Mouse (Mus musculus): ENCODE results near the gene Sarm1. TPM values are rescaled to one million over a fixed set of nuclear protein-coding genes. Genes with fewer than 3 reads are reported as not detected.

Sarm1 gene
- total and polyA plus RNA-seq, 2 experiments from 2014 or later = 34.7 to 47.5 TPM

DNA sequence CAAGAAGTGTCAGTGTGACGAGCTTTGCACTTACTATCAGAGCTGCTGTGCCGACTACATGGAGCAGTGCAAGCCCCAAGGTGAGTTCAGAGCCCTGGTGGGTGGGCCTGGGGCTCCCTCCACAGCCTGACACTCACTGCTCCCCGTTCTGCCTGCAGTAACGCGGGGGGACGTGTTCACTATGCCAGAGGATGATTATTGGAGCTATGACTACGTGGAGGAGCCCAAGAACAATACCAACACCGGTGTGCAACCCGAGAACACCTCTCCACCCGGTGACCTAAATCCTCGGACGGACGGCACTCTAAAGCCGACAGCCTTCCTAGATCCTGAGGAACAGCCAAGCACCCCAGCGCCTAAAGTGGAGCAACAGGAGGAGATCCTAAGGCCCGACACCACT lies 2.0 kb upstream of the Sarm1 start:
- Histone ChIP-seq H3K27ac (ENCODE audit: low read depth, low read length) (no peak overlapping the region), H3K9ac (no peak overlapping the region), H3K27me3 (ENCODE audit: insufficient read depth, low read length) (no peaks in the 10 kb centered on the region), H3K4me1 (ENCODE audit: insufficient read depth) (peaks cover 10% of the 10 kb centered on the region), H3K4me2 (ENCODE audit: low read depth) (no peak overlapping the region), H3K9me3 (ENCODE audit: low read length) (no peaks in the 10 kb centered on the region), H3K36me3 (ENCODE audit: insufficient read depth) (no peaks in the 10 kb centered on the region), H3K4me3 (ENCODE audit: low read depth, low read length) (no peak overlapping the region)
- TF ChIP-seq CTCF (IDR thresholded peaks at IDR 0.05; ENCODE audit: low read depth) = no peak
- ATAC-seq (no peak), DNase-seq (no peak)
- WGBS = 51% methylated on average over 16 of the region's 16 CpGs

- Histone ChIP-seq H3K9ac (peak within 1 kb of the TSS; percentile 89), H3K4me2 (ENCODE audit: low read depth) (peak within 1 kb of the TSS; percentile 64), H3K36me3 (ENCODE audit: insufficient read depth) (no peaks in the 10 kb centered on the region), H3K4me1 (ENCODE audit: insufficient read depth) (peaks cover 10% of the 10 kb centered on the region), H3K9me3 (ENCODE audit: low read length) (no peaks in the 10 kb centered on the region), H3K27me3 (ENCODE audit: insufficient read depth, low read length) (no peaks in the 10 kb centered on the region), H3K27ac (ENCODE audit: low read depth, low read length) (peak within 1 kb of the TSS; percentile 94), H3K4me3 (ENCODE audit: low read depth, low read length) (peak within 1 kb of the TSS; percentile 80)
- no peak for TF ChIP-seq CTCF (IDR thresholded peaks at IDR 0.05; ENCODE audit: low read depth)
- ATAC-seq (no peak), DNase-seq (no peak)
- WGBS = 74% methylated on average over 7 of the region's 7 CpGs
These were observed 1.4 kb upstream of the Sarm1 start, which contains the start of gene Vtn for GRCm38 (mm10) chr11:78499004-78499403. Gene Vtn, plus strand, starts transcription at chr11:78499091.

GRCm38 (mm10) chr11:78497071-78497541 lies 448 bp downstream of the Sarm1 start:
- Histone ChIP-seq H3K36me3 (ENCODE audit: insufficient read depth) (no peaks in the 10 kb centered on the region), H3K9me3 (ENCODE audit: low read length) (no peaks in the 10 kb centered on the region), H3K4me2 (ENCODE audit: low read depth) (peak overlapping the region; percentile 64), H3K9ac (peak overlapping the region; percentile 89), H3K4me3 (ENCODE audit: low read depth, low read length) (peak overlapping the region; percentile 80), H3K27me3 (ENCODE audit: insufficient read depth, low read length) (no peaks in the 10 kb centered on the region), H3K27ac (ENCODE audit: low read depth, low read length) (peak overlapping the region; percentile 94), H3K4me1 (ENCODE audit: insufficient read depth) (peaks cover 10% of the 10 kb centered on the region)
- TF ChIP-seq CTCF (IDR thresholded peaks at IDR 0.05; ENCODE audit: low read depth) = no peak
- DNase-seq (no peak), ATAC-seq (peak; percentile 42)
- under 1% methylated on average over 43 of the region's 44 CpGs for WGBS

GRCm38 (mm10) chr11:78495904-78496303 lies 1.6 kb downstream of the Sarm1 start:
- H3K4me2 ChIP-seq (ENCODE audit: low read depth) = peak overlapping the region; percentile 64
- H3K4me3 ChIP-seq (ENCODE audit: low read depth, low read length) = peak overlapping the region; percentile 80
- peak overlapping the region; percentile 89 for H3K9ac ChIP-seq
- ATAC-seq = no peak
- no peak for TF ChIP-seq CTCF (IDR thresholded peaks at IDR 0.05; ENCODE audit: low read depth)
- H3K4me1 ChIP-seq (ENCODE audit: insufficient read depth) = peaks cover 16% of the 10 kb centered on the region
- no peaks in the 10 kb centered on the region for H3K27me3 ChIP-seq (ENCODE audit: insufficient read depth, low read length)
- no peaks in the 10 kb centered on the region for H3K9me3 ChIP-seq (ENCODE audit: low read length)
- H3K36me3 ChIP-seq (ENCODE audit: insufficient read depth) = no peaks in the 10 kb centered on the region
- WGBS = 8% methylated on average over 6 of the region's 6 CpGs
- DNase-seq = no peak
- H3K27ac ChIP-seq (ENCODE audit: low read depth, low read length) = no peak overlapping the region

DNA sequence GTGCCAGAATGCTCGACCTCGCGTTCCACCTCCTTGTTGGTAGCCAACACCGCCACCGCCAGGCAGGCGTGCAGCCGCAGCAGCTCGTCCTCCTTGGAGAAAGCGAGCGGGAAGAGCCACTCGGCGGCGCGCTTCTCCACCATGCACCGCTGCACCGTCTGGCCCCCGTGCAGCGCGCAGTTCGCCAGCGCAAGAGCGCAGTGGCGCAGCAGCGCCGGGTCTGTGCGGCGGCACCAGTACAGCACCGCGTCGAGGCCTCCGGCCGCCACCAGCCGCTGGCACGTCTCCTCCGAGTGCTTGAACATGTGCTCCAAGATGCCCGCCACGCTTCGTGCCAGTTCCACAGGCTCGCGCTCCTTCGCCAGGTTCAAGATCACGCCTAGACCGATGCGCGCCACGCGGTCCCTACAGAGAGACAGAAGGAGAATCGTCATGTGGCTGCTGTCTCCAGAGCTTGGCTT lies 6.7 kb downstream of the Sarm1 start:
- Histone ChIP-seq H3K4me3 (ENCODE audit: low read depth, low read length) (peak overlapping the region; percentile 30), H3K36me3 (ENCODE audit: insufficient read depth) (peaks cover 18% of the 10 kb centered on the region), H3K27ac (ENCODE audit: low read depth, low read length) (peak overlapping the region; percentile 22; the same call in 1 of the 2 replicates), H3K4me1 (ENCODE audit: insufficient read depth) (peaks cover 15% of the 10 kb centered on the region), H3K9me3 (ENCODE audit: low read length) (no peaks in the 10 kb centered on the region), H3K4me2 (ENCODE audit: low read depth) (peak overlapping the region; percentile 52), H3K9ac (peak overlapping the region; percentile 50), H3K27me3 (ENCODE audit: insufficient read depth, low read length) (no peaks in the 10 kb centered on the region)
- DNase-seq (peak; percentile 77), ATAC-seq (peak; percentile 89)
- WGBS = 7% methylated on average over 45 of the region's 48 CpGs
- peak; percentile 72 for TF ChIP-seq CTCF (IDR thresholded peaks at IDR 0.05; ENCODE audit: low read depth)

DNA sequence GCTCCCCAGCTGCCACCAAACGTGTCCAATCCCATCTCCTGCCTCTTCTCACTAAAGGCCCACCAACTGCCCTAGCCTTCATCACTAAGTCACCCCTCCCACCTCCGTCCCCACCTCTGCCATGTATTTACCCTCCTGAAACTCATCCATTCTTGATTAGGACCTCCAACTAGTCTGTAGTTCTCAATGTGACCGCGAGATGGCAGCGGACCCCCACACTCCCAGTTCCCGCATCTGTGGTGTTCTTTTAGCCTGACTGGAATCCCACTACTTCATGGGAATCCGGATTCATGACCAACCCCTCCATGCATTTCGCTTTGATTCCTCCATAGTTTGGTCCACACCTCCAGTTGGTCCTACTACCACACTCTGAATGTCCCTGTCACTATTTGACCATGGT lies 9.4 kb downstream of the Sarm1 start:
- peak; percentile 93 for TF ChIP-seq CTCF (IDR thresholded peaks at IDR 0.05; ENCODE audit: low read depth)
- ATAC-seq = peak; percentile 40; the same call in 1 of the 2 replicates
- 3% methylated on average over 8 of the region's 8 CpGs for WGBS
- Histone ChIP-seq H3K27me3 (ENCODE audit: insufficient read depth, low read length) (no peaks in the 10 kb centered on the region), H3K27ac (ENCODE audit: low read depth, low read length) (no peak overlapping the region), H3K4me1 (ENCODE audit: insufficient read depth) (peaks cover 11% of the 10 kb centered on the region), H3K36me3 (ENCODE audit: insufficient read depth) (peaks cover 30% of the 10 kb centered on the region), H3K4me3 (ENCODE audit: low read depth, low read length) (no peak overlapping the region), H3K9ac (no peak overlapping the region), H3K4me2 (ENCODE audit: low read depth) (no peak overlapping the region), H3K9me3 (ENCODE audit: low read length) (no peaks in the 10 kb centered on the region)
- peak; percentile 87 for DNase-seq

DNA sequence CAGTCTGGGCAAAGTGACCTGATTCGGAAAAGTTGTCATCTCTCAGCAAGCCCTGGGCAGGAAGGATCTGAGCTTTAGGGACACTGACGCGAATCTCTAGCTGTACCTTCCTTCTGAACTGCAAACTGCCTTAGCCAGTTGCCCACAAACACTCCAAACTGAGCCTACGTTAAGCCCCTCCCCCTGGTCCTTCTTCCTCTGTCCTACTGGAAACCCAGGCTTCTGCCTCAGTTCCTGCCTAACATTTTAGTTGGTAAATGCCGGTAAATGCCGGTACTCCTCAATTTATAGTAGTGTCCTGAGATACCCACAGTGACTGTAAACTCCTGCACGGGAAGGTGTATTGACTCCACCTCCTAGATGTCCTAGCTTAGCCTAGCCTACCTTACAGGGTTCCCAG lies 13.9 kb downstream of the Sarm1 start:
- Histone ChIP-seq H3K27ac (ENCODE audit: low read depth, low read length) (no peak overlapping the region), H3K9me3 (ENCODE audit: low read length) (no peaks in the 10 kb centered on the region), H3K4me2 (ENCODE audit: low read depth) (no peak overlapping the region), H3K9ac (no peak overlapping the region), H3K27me3 (ENCODE audit: insufficient read depth, low read length) (no peaks in the 10 kb centered on the region), H3K36me3 (ENCODE audit: insufficient read depth) (peaks cover 65% of the 10 kb centered on the region), H3K4me3 (ENCODE audit: low read depth, low read length) (no peak overlapping the region), H3K4me1 (ENCODE audit: insufficient read depth) (no peaks in the 10 kb centered on the region)
- ATAC-seq (no peak), DNase-seq (no peak)
- WGBS = 72% methylated on average over 7 of the region's 7 CpGs
- no peak for TF ChIP-seq CTCF (IDR thresholded peaks at IDR 0.05; ENCODE audit: low read depth)
